Mouse (Mus musculus) neural tube, embryonic 14.5 days (tissue): ENCODE data around the gene Arhgap22. TPM values are rescaled to one million over a fixed set of nuclear protein-coding genes. Genes with fewer than 3 reads are reported as not detected.

Experiments used
- ATAC-seq: fragments of 200-750 bp; cut with Nextera tagmentation; 2 replicates; pipeline ENCODE4 v1.8.0; 2017; ENCODE audit warnings: low read depth, mild to moderate bottlenecking, moderate TSS enrichment, moderate library complexity
- H3K27ac ChIP-seq: fragments of 300-500 bp; sonication (generic); 2 replicates; pipeline ENCODE4 v1.5.1; 2014; ENCODE audit warnings: low read depth, mild to moderate bottlenecking, control low read depth, low read length, moderate library complexity, mixed read lengths
- H3K27me3 ChIP-seq: fragments of 300-500 bp; sonication (generic); 2 replicates; pipeline ENCODE4 v1.6.1; 2014; ENCODE audit warnings: low read length; ENCODE audit not compliant: control insufficient read depth, insufficient read depth
- H3K36me3 ChIP-seq: fragments of 300-500 bp; sonication (generic); 2 replicates; pipeline ENCODE4 v1.6.1; 2014; ENCODE audit warnings: low read length, mixed read lengths; ENCODE audit not compliant: control insufficient read depth, insufficient read depth
- H3K4me1 ChIP-seq: fragments of 300-500 bp; sonication (generic); 2 replicates; pipeline ENCODE4 v1.6.1; 2014; ENCODE audit warnings: low read length; ENCODE audit not compliant: control insufficient read depth, insufficient read depth
- H3K4me2 ChIP-seq: fragments of 300-500 bp; sonication (generic); 2 replicates; pipeline ENCODE4 v1.6.1; 2014; ENCODE audit warnings: mild to moderate bottlenecking, low read depth, low read length, control low read depth
- H3K4me3 ChIP-seq: fragments of 300-500 bp; sonication (generic); 2 replicates; pipeline ENCODE4 v1.5.1; 2014; ENCODE audit warnings: low read depth, low read length, control low read depth, mixed read lengths
- H3K9ac ChIP-seq: fragments of 300-500 bp; sonication (generic); replicated peaks from 2 replicates; pipeline ENCODE4 v1.6.1; 2014; ENCODE audit warnings: low read depth, mild to moderate bottlenecking, control low read depth, low read length, mixed read lengths
- H3K9me3 ChIP-seq: fragments of 300-500 bp; sonication (generic); 2 replicates; pipeline ENCODE4 v1.6.1; 2016; ENCODE audit warnings: low read length; ENCODE audit not compliant: control insufficient read depth
- WGBS: fragments of 180-500 bp; shearing (Covaris S2); extraction: QIAGEN DNeasy Blood & Tissue Kit; methylation state at CpG from one replicate; pipeline ENCODE4 v1.1.7; 2014; 5-methylcytosine and 5-hydroxymethylcytosine counted together
- polyA plus RNA-seq: library from polyadenylated mRNA; unstranded; fragments of >200 nt; fragmentation: Nextera tagmentation; extraction: Ambion mirVana; gene quantifications from 2 replicates; pipeline ENCODE4 v1.2.1, GENCODE M21; 2014

The Arhgap22 gene
- polyA plus RNA-seq, 1 experiment from 2014 or later: 1.5 TPM

GRCm38 (mm10) chr14:33343131-33343725, 129.4 kb downstream of the Arhgap22 start:
- H3K36me3 ChIP-seq: no peaks in the 10 kb centered on the region
- H3K4me2 ChIP-seq: no peak overlapping the region
- no peaks in the 10 kb centered on the region for H3K9me3 ChIP-seq
- 93% methylated on average over 14 of the region's 14 CpGs for WGBS
- no peaks in the 10 kb centered on the region for H3K27me3 ChIP-seq
- H3K4me3 ChIP-seq: no peak overlapping the region
- no peaks in the 10 kb centered on the region for H3K4me1 ChIP-seq
- no peak overlapping the region for H3K27ac ChIP-seq
- H3K9ac ChIP-seq: no peak overlapping the region
- no peak for ATAC-seq

- Histone ChIP-seq H3K9ac (no peak overlapping the region), H3K4me3 (no peak overlapping the region), H3K4me1 (no peaks in the 10 kb centered on the region), H3K27me3 (peaks cover 17% of the 10 kb centered on the region), H3K36me3 (no peaks in the 10 kb centered on the region), H3K9me3 (no peaks in the 10 kb centered on the region), H3K27ac (no peak overlapping the region), H3K4me2 (no peak overlapping the region)
- no peak for ATAC-seq
- whole genome bisulfite sequencing: 72% methylated on average over 6 of the region's 6 CpGs
Observed at GRCm38 (mm10) chr14:33346546-33346945, 132.7 kb downstream of the Arhgap22 start.

GRCm38 (mm10) chr14:33347738-33348137, 133.9 kb downstream of the Arhgap22 start:
- Histone ChIP-seq H3K9me3 (no peaks in the 10 kb centered on the region), H3K36me3 (no peaks in the 10 kb centered on the region), H3K4me2 (no peak overlapping the region), H3K27ac (no peak overlapping the region), H3K27me3 (peaks cover 28% of the 10 kb centered on the region), H3K4me1 (no peaks in the 10 kb centered on the region), H3K9ac (no peak overlapping the region), H3K4me3 (no peak overlapping the region)
- WGBS: 53% methylated on average over 4 of the region's 4 CpGs
- ATAC-seq: no peak

GRCm38 (mm10) chr14:33348146-33348545, 134.3 kb downstream of the Arhgap22 start:
- H3K9ac ChIP-seq: no peak overlapping the region
- H3K4me1 ChIP-seq: no peaks in the 10 kb centered on the region
- ATAC-seq: no peak
- H3K27me3 ChIP-seq: peaks cover 28% of the 10 kb centered on the region
- 86% methylated on average over 1 of the region's 1 CpGs for WGBS
- no peaks in the 10 kb centered on the region for H3K36me3 ChIP-seq
- no peak overlapping the region for H3K27ac ChIP-seq
- no peak overlapping the region for H3K4me3 ChIP-seq
- no peak overlapping the region for H3K4me2 ChIP-seq
- H3K9me3 ChIP-seq: no peaks in the 10 kb centered on the region

- under 1% methylated on average over 23 of the region's 42 CpGs for WGBS
- Histone ChIP-seq H3K9me3 (no peaks in the 10 kb centered on the region), H3K27me3 (peaks cover 28% of the 10 kb centered on the region), H3K27ac (no peak overlapping the region), H3K4me1 (no peaks in the 10 kb centered on the region), H3K36me3 (no peaks in the 10 kb centered on the region), H3K9ac (peak overlapping the region; percentile 54), H3K4me2 (peak overlapping the region; percentile 71), H3K4me3 (peak overlapping the region; percentile 38)
- peak; percentile 41; the same call in 1 of the 2 replicates for ATAC-seq
Observed at GRCm38 (mm10) chr14:33351019-33351418, 137.2 kb downstream of the Arhgap22 start.

- Histone ChIP-seq H3K4me1 (no peaks in the 10 kb centered on the region), H3K4me2 (no peak overlapping the region), H3K9me3 (no peaks in the 10 kb centered on the region), H3K36me3 (no peaks in the 10 kb centered on the region), H3K27ac (no peak overlapping the region), H3K9ac (no peak overlapping the region), H3K27me3 (peaks cover 28% of the 10 kb centered on the region), H3K4me3 (no peak overlapping the region)
- 70% methylated on average over 6 of the region's 6 CpGs for WGBS
- ATAC-seq: no peak
Observed at GRCm38 (mm10) chr14:33351984-33352722, 138.3 kb downstream of the Arhgap22 start.

- H3K36me3 ChIP-seq: no peaks in the 10 kb centered on the region
- H3K9me3 ChIP-seq: no peaks in the 10 kb centered on the region
- H3K27ac ChIP-seq: no peak overlapping the region
- no peak for ATAC-seq
- no peak overlapping the region for H3K4me2 ChIP-seq
- 81% methylated on average over 6 of the region's 6 CpGs for WGBS
- no peaks in the 10 kb centered on the region for H3K4me1 ChIP-seq
- H3K27me3 ChIP-seq: peaks cover 28% of the 10 kb centered on the region
- H3K4me3 ChIP-seq: no peak overlapping the region
- H3K9ac ChIP-seq: no peak overlapping the region
Observed at GRCm38 (mm10) chr14:33352890-33353289, 139.1 kb downstream of the Arhgap22 start.

GRCm38 (mm10) chr14:33355276-33355675, 141.4 kb downstream of the Arhgap22 start:
- H3K4me2 ChIP-seq: no peak overlapping the region
- peaks cover 21% of the 10 kb centered on the region for H3K27me3 ChIP-seq
- no peaks in the 10 kb centered on the region for H3K9me3 ChIP-seq
- H3K9ac ChIP-seq: no peak overlapping the region
- H3K4me1 ChIP-seq: no peaks in the 10 kb centered on the region
- 86% methylated on average over 5 of the region's 5 CpGs for WGBS
- no peak overlapping the region for H3K27ac ChIP-seq
- no peaks in the 10 kb centered on the region for H3K36me3 ChIP-seq
- H3K4me3 ChIP-seq: no peak overlapping the region
- ATAC-seq: no peak

- no peaks in the 10 kb centered on the region for H3K9me3 ChIP-seq
- WGBS: 63% methylated on average over 12 of the region's 12 CpGs
- ATAC-seq: peak; percentile 13; the same call in 1 of the 2 replicates
- no peaks in the 10 kb centered on the region for H3K36me3 ChIP-seq
- no peak overlapping the region for H3K27ac ChIP-seq
- H3K4me1 ChIP-seq: 0 out of 2 replicates have a peak, but pooled peaks cover 2% of the 10 kb centered on the region
- no peaks in the 10 kb centered on the region for H3K27me3 ChIP-seq
- no peak overlapping the region for H3K9ac ChIP-seq
- H3K4me2 ChIP-seq: no peak overlapping the region
- H3K4me3 ChIP-seq: no peak overlapping the region
Observed at GRCm38 (mm10) chr14:33357600-33358368, 144.0 kb downstream of the Arhgap22 start.
